Comparison of ENCODE assay signal across 9 mouse cellular contexts in genomic region chr2:167294216-167294615, GRCm38 (mm10). TPM values are rescaled to one million over a fixed set of nuclear protein-coding genes. Genes with fewer than 3 reads are reported as not detected.
A peak's percentile ranks its signal among the peaks of the same experiment; 100 is the strongest.
DNase-seq lines count a peak whose midpoint lies in the region; ATAC-seq and TF ChIP-seq lines count a peak whose summit lies in the region.
"Had no signal": no experiment of that assay in that cellular context is flagged by ENCODE, and none has a peak within 500 bp of the region (broad histone marks: within the 10 kb centered on the region; RNA-seq: fewer than 3 reads in every experiment).

No protein-coding gene starts in this region.

- DNase-seq in heart, postnatal 25 days (ENCODE audit: low spot score): no peak
- DNase-seq in ovary, postnatal 36 days (ENCODE audit: low spot score): peak; percentile 3
- DNase-seq in ovary, postnatal 14 days (ENCODE audit: low spot score): no peak
- DNase-seq in ovary, adult 18-20 months (ENCODE audit: low spot score): no peak

- intact Hi-C loops in heart, postnatal 25 days (cut with DNase I): no loop called here

- H3K79me2 ChIP-seq in myocyte (ENCODE audit: control insufficient read depth, insufficient read depth): no peaks in the 10 kb centered on the region

- no peaks in the 10 kb centered on the region for H3K27me3 ChIP-seq in heart, embryonic 15.5 days
- H3K27me3 ChIP-seq in myocyte (ENCODE audit: control insufficient read depth, insufficient read depth, insufficient read length): no peaks in the 10 kb centered on the region
- H3K27me3 ChIP-seq: embryonic facial prominence, embryonic 15.5 days had no signal

- TF ChIP-seq POLR2A in myocyte (IDR thresholded peaks at IDR 0.05; ENCODE audit: insufficient read length, low read depth): no peak

- no peak overlapping the region for H3ac ChIP-seq in myocyte (ENCODE audit: control insufficient read depth, insufficient read length)

- no peaks in the 10 kb centered on the region for H3K9me3 ChIP-seq in heart, embryonic 15.5 days (replicated peaks)
- H3K9me3 ChIP-seq: embryonic facial prominence, embryonic 15.5 days had no signal

- H3K36me3 ChIP-seq in heart, embryonic 15.5 days: no peaks in the 10 kb centered on the region
- H3K36me3 ChIP-seq in myocyte (ENCODE audit: control insufficient read depth, insufficient read depth): no peaks in the 10 kb centered on the region

- no peak overlapping the region for H3K9ac ChIP-seq in heart, embryonic 15.5 days
- H3K9ac ChIP-seq: embryonic facial prominence, embryonic 15.5 days had no signal

- H3K4me2 ChIP-seq in heart, embryonic 15.5 days: peak overlapping the region; percentile 30; the same call in 1 of the 2 replicates
- no peak overlapping the region for H3K4me2 ChIP-seq in myocyte (ENCODE audit: low read depth)
- H3K4me2 ChIP-seq: embryonic facial prominence, embryonic 15.5 days had no signal

- no peak for ATAC-seq in heart, embryonic 15.5 days (replicated peaks; ENCODE audit: insufficient number of reproducible peaks, insufficient read depth, low FRiP score, low read depth)
- ATAC-seq in erythroid progenitor cell, adult 5-6 weeks (replicated peaks; ENCODE audit: low FRiP score, poor library complexity, severe bottlenecking): 0 out of 2 replicates have a peak, but pooled peaks have one; percentile 34
- no peak for ATAC-seq in inflammation-experienced regulatory T-cells, adult 6 months

- no peak overlapping the region for H3K27ac ChIP-seq in heart, embryonic 15.5 days
- H3K27ac ChIP-seq: embryonic facial prominence, embryonic 15.5 days had no signal

- WGBS in heart, embryonic 15.5 days: 71% methylated on average over 7 of the region's 7 CpGs

- peaks cover 24% of the 10 kb centered on the region for H3K4me1 ChIP-seq in heart, embryonic 15.5 days (replicated peaks)

- H3K4me3 ChIP-seq in heart, embryonic 15.5 days: no peak overlapping the region
- H3K4me3 ChIP-seq in myocyte: no peak overlapping the region

TF ChIP-seq in myocyte, 11 proteins besides CTCF, POLR2A, EP300 and RAD21:
- no peak for TF ChIP-seq USF1 (IDR thresholded peaks at IDR 0.05; ENCODE audit: low read depth)
- TF ChIP-seq POLR2AphosphoS2 (IDR thresholded peaks at IDR 0.05; ENCODE audit: insufficient read length, low read depth): peak; percentile 24

RNA-seq across cellular contexts. Expression of gene Ptgis, which starts 53.8 kb away (rescaled TPM):
- 22.5 and 25.7 TPM in 2 replicates for polyA plus RNA-seq in heart, embryonic 15.5 days (2015; fragmentation: Nextera tagmentation; extraction: Ambion mirVana)
- total RNA-seq in heart, postnatal 25 days (2021): 10 to 100 TPM; 18.8 to 24.6 TPM
- not detected in 2 replicates for total RNA-seq in erythroid progenitor cell, adult 5-6 weeks (2015; ENCODE audit: low replicate concordance)
- total RNA-seq in erythroid progenitor cell, adult 5-6 weeks (2017; ENCODE audit: low replicate concordance): not detected in 2 replicates
- 116 TPM for polyA plus RNA-seq in myocyte (2012; fragmentation: generic; extraction: Trizol)
- polyA plus RNA-seq in inflammation-experienced regulatory T-cells, adult 6 months (2017; shearing (Covaris generic)): not detected

RNA-seq across cellular contexts. Expression of gene B4galt5, which starts 54.8 kb away (rescaled TPM):
- 11.7 and 12.7 TPM in 2 replicates for polyA plus RNA-seq in heart, embryonic 15.5 days (2015; fragmentation: Nextera tagmentation; extraction: Ambion mirVana)
- total RNA-seq in heart, postnatal 25 days (2021): 10 to 100 TPM; 12.7 to 14.6 TPM
- 4.7 and 7.5 TPM in 2 replicates for total RNA-seq in erythroid progenitor cell, adult 5-6 weeks (2015; ENCODE audit: low replicate concordance)
- total RNA-seq in erythroid progenitor cell, adult 5-6 weeks (2017; ENCODE audit: low replicate concordance): 13.3 and 29.0 TPM in 2 replicates
- 70.0 TPM for polyA plus RNA-seq in myocyte (2012; fragmentation: generic; extraction: Trizol)
- polyA plus RNA-seq in inflammation-experienced regulatory T-cells, adult 6 months (2017; shearing (Covaris generic)): 10 to 100 TPM in 1 of 3 experiments, 1 to 10 TPM in 2; 5.1 to 16.7 (median 5.2) TPM

Comparison
In these comparisons a context has a peak if more than half of its experiments do, and no peak if none do; other contexts are left out.
1. RNA of gene Ptgis, which starts 53.8 kb away (polyA plus RNA-seq): 116 TPM in myocyte (single experiment) and 22.5 to 25.7 TPM in heart, embryonic 15.5 days; not detected in inflammation-experienced regulatory T-cells, adult 6 months; every median in the first group is over 10 times any median in the second.